Mouse (Mus musculus) urinary bladder, postnatal 0 days (tissue): ENCODE results near the gene Gm47996. TPM values are rescaled to one million over a fixed set of nuclear protein-coding genes. Genes with fewer than 3 reads are reported as not detected.

ENCODE experiments used
- polyA plus RNA-seq: library from polyadenylated mRNA; unstranded; fragments of >200 nt; fragmentation: Nextera tagmentation; extraction: Ambion mirVana; gene quantifications from 2 replicates; pipeline ENCODE4 v1.2.1, GENCODE M21; 2015

Gm47996 gene
- not detected in 2 replicates for polyA plus RNA-seq

GRCm38 (mm10) chr1:151209824-151210355 is at the start of gene Gm47996:
Gm47996 (plus strand) TSS chr1:151210131.

GRCm38 (mm10) chr1:151182266-151182665 is 27.7 kb upstream of the Gm47996 start, which contains the start of gene Gm47985:
Gm47985 (plus strand) TSS chr1:151182537.

DNA sequence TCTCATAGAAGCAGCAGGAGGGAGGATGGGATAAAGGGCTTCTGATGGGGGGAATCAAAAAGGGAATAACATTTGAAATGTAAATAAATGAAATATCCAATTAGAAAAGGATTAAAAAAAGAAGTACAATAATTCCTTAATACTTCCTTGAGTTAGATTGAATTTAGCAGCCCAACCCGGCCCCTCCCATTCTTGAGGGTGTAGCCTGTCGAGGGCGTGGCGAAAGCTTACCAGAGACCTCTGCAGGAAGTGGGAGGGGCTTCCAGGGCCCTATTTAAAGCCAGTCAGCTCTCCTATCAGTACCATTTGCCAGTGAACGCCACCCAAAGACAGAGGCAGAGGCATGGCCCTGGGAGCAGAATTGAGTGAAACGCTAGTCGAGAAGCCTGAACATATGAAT is 17.9 kb upstream of the Gm47996 start, which contains the start of gene Gm8947:
Gene Gm8947 (plus strand): TSS at position 302 of the 400 bp plus-strand sequence.

DNA sequence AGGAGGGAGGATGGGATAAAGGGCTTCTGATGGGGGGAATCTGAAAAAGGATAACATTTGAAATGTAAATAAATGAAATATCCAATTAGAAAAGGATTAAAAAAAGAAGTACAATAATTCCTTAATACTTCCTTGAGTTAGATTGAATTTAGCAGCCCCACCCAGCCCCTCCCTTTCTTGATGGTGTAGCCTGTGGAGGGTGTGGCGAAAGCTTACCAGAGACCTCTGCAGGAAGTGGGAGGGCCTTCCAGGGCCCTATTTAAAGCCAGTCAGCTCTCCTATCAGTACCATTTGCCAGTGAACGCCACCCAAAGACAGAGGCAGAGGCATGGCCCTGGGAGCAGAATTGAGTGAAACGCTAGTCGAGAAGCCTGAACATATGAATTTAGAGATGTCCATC is 11.8 kb upstream of the Gm47996 start, which contains the start of gene Gm47995:
Gene Gm47995 (plus strand): TSS at position 329 of the 400 bp plus-strand sequence.

DNA sequence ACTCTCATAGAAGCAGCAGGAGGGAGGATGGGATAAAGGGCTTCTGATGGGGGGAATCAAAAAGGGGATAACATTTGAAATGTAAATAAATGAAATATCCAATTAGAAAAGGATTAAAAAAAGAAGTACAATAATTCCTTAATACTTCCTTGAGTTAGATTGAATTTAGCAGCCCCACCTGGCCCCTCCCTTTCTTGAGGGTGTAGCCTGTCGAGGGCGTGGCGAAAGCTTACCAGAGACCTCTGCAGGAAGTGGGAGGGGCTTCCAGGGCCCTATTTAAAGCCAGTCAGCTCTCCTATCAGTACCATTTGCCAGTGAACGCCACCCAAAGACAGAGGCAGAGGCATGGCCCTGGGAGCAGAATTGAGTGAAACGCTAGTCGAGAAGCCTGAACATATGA is 6.1 kb upstream of the Gm47996 start, which contains the start of gene 3110040M04Rik:
Gene 3110040M04Rik (plus strand): TSS at position 304 of the 400 bp plus-strand sequence.

Other genes with a start within 250 kb of the Gm47996 start
- 0.83 and 1.6 TPM in 2 replicates for gene Hmcn1, start 216.7 kb upstream of the Gm47996 start, polyA plus RNA-seq
- gene Gm47985, start 27.6 kb upstream of the Gm47996 start, polyA plus RNA-seq = 0.18 TPM in 1 of 2 replicates, not detected in the other
- 0.21 TPM in 1 of 2 replicates, not detected in the other for gene Gm8947, start 17.8 kb upstream of the Gm47996 start, polyA plus RNA-seq
- gene Gm47995, start 11.7 kb upstream of the Gm47996 start, polyA plus RNA-seq = not detected in 2 replicates
- not detected in 2 replicates for gene 3110040M04Rik, start 6.0 kb upstream of the Gm47996 start, polyA plus RNA-seq
- 52.3 and 58.8 TPM in 2 replicates for gene Ivns1abp, start 134.3 kb downstream of the Gm47996 start, polyA plus RNA-seq
- gene Swt1, start 218.3 kb downstream of the Gm47996 start, polyA plus RNA-seq = 13.2 and 22.7 TPM in 2 replicates
- gene Trmt1l, start 218.4 kb downstream of the Gm47996 start, polyA plus RNA-seq = 16.0 and 18.2 TPM in 2 replicates